Mouse (Mus musculus): ENCODE data around the gene Glipr1l2.
"Not testable (repeated sequence)": the region's sequence is repeated elsewhere in the genome, so short reads cannot be mapped to it uniquely, and the experiment has no call there.

Glipr1l2 gene

GRCm38 (mm10) chr10:112083157-112083556 is at the start of gene Glipr1l2:
TSS of gene Glipr1l2 (plus strand) at chr10:112083354.
- ChIA-PET POLR2A (no interaction called here), CTCF (interaction anchor here in 1 of 4 experiments (0.6 kb wide), 1 partner anchor 807 kb away, joined by 4 read pairs; no protein-coding TSS in a partner anchor)

DNA sequence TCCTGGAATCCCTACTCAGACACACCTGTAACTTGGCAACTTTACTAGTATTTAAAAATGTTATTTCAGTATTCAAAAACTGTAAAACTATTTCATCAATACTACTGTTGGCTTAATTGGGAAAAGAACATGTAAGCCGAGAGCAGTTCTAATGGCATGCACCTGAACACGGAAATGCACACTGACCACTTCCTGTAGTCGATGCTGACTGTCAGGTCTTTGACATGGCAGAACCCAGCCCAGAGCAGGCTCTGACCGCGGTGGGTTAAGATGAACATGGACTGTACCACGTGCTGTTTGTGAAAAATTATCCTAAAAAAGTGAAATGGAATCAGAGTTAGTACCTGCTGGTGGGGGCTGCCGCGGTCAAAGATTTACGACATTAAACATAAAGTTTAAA is 39.6 kb upstream of the Glipr1l2 start:
- POLR2A ChIA-PET, CTCF ChIA-PET: not testable (repeated sequence)

DNA sequence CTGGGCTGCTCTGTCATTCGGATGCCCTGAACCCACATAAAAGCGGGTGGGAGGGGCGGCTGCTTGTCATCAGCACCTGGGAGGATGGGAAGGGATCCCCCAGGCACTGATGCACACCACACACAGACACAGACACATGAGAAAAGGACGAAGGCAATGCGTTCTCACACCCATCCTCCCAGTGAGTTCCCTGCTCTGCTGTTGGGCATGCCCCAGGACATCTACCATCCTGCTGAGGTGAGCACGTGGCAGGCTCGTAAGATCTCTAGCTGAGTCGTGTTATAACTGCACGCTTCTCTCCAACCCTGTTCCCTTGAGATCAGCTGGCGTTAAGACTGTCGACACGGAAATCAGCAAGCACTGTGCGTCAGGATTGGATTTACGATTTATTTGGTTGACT is 38.9 kb upstream of the Glipr1l2 start:
- POLR2A ChIA-PET, result not testable (repeated sequence)

GRCm38 (mm10) chr10:112051220-112051619 is 31.9 kb upstream of the Glipr1l2 start:
- CTCF ChIA-PET, result no interaction called here
- POLR2A ChIA-PET, result no interaction called here

More for the DNA sequence above, 38.9 kb upstream of the Glipr1l2 start:
- CTCF ChIA-PET, result not testable (repeated sequence)

DNA sequence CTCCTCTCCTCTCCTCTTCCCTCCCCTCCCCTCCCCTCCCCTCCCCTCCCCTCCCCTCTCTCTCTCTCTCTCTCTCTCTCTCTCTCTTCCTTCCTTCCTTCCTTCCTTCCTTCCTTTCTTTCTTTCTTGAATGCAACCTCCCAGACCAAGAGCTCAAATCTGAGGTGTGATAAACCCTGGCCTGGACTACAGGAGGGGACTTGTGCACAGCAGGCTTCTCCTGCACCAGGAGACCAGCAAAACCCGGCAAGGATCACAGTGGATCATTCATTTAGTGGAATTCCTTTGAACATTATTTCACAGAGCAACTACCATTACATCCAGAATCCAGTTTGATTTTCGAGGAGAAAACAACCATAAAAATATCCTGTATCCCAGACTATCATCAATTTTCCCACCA is 31.2 kb upstream of the Glipr1l2 start:
- CTCF ChIA-PET, POLR2A ChIA-PET: not testable (repeated sequence)

DNA sequence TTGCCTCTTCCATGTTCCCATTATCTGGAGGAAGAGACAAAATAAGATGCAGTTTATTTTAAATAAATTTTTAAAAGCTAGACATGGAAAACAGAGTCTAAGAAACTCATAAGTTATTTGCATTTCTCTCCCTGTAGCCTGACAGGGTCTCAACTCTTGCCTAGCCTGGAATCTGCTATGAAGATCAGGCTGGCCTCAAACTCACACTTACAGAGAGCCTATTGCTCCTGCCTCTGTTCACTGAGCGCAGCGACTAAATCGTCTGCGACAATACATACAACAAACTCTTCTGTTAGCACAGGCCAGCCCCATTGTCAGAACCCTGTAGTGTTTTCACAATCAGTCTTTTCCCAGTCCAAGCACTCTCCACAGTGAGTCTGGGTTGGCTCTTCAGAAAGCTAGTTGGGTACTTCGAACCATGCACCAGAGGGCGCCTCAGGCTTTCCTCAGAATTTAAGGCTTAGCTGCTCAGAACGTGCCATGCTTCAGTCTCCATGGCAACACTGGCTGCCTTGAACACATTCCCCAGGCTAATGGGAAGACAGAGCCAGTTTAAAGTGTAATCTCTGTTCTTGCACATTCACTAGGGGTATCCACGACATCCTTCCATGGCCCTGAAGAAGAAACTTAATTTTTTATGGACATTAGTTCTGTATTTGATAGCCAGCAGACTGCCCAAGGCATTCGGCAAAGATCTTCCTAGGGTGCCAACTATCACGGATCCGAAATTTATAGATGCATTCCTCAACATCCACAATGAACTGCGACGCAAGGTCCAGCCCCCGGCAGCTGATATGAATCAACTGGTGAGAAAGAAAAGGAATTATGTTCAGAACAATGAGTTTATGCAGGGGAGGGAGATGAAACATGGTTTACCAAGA is 23.2 kb upstream of the Glipr1l2 start, which contains the start of gene Glipr1l1:
Glipr1l1 (plus strand) TSS at position 488 of the 881 bp plus-strand sequence.
- POLR2A ChIA-PET, result no interaction called here

GRCm38 (mm10) chr10:112060583-112060934 is 22.6 kb upstream of the Glipr1l2 start:
- POLR2A ChIA-PET, result not testable (repeated sequence)
- CTCF ChIA-PET, result interaction anchor here (0.6 to 1.3 kb wide), 8 partner anchors 45 to 1703 kb away, joined by 3 to 10 read pairs (median 3); partner anchors contain the start of gene Glipr1l3 (in 3 of the 4)

More for the DNA sequence above, 23.2 kb upstream of the Glipr1l2 start, which contains the start of gene Glipr1l1:
- CTCF ChIA-PET, result interaction anchor here (0.6 to 1.3 kb wide), 7 partner anchors 46 to 260 kb away, joined by 3 to 10 read pairs (median 3); partner anchors contain the start of gene Glipr1l3 (in 3 of the 4)

- POLR2A ChIA-PET, result no interaction called here
- CTCF ChIA-PET, result no interaction called here
These were observed 3.1 kb upstream of the Glipr1l2 start for GRCm38 (mm10) chr10:112080044-112080443.

- ChIA-PET CTCF (interaction anchor here in 2 of 4 experiments (0.8 to 1.0 kb wide), 2 partner anchors 46 kb away, joined by 3 read pairs; partner anchors contain the start of gene Glipr1l1 (in 2 of the 2)), POLR2A (interaction anchor here in 1 of 4 experiments (1.3 kb wide), 1 partner anchor 133 kb away, joined by 3 read pairs; the partner anchor contains the start of gene Krr1)
These were observed 22.6 kb downstream of the Glipr1l2 start for GRCm38 (mm10) chr10:112105785-112106184.

- ChIA-PET CTCF (interaction anchor here in 1 of 4 experiments (0.5 kb wide), 1 partner anchor 391 kb away, joined by 11 read pairs; no protein-coding TSS in a partner anchor), POLR2A (no interaction called here)
These were observed 27.2 kb downstream of the Glipr1l2 start for GRCm38 (mm10) chr10:112110401-112110800.

- CTCF ChIA-PET, POLR2A ChIA-PET: not testable (repeated sequence)
These were observed 41.9 kb downstream of the Glipr1l2 start for GRCm38 (mm10) chr10:112125090-112125489.

DNA sequence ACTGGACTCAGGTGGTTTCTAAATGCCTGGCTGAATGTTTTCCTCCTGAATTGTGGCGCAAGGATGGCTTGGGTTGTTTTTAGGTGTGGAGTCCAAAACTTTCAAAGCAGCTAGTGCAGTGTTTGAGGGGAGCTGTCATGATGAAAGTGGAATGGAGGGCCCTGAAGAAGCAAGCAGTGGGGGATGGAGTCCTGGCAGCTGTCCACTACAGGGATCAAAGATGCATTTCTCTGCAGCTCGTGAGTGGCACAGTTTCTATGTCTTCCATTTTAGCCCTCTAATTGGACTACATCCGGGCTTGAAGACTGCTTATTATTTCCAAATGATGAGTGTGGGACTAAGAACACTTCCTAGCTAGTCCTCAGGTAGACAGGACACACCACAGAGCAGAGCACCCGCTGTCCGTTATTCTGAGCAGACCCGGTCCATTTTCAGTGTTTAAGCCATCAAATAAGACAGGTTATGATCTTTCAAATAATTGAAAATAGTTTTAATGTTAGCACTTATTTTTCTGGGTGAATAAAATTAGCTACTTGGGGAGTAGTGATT is 44.6 kb downstream of the Glipr1l2 start:
- CTCF ChIA-PET, POLR2A ChIA-PET: not testable (repeated sequence)

- CTCF ChIA-PET, result no interaction called here
- POLR2A ChIA-PET, result no interaction called here
These were observed 49.0 kb downstream of the Glipr1l2 start for GRCm38 (mm10) chr10:112132194-112132593.

- ChIA-PET POLR2A (no interaction called here), CTCF (interaction anchor here in 1 of 4 experiments (0.8 to 1.0 kb wide), 2 partner anchors 12 to 22 kb away, joined by 3 to 4 read pairs; partner anchors contain the start of gene Glipr1l3)
These were observed 55.1 kb downstream of the Glipr1l2 start for GRCm38 (mm10) chr10:112138050-112138870.

DNA sequence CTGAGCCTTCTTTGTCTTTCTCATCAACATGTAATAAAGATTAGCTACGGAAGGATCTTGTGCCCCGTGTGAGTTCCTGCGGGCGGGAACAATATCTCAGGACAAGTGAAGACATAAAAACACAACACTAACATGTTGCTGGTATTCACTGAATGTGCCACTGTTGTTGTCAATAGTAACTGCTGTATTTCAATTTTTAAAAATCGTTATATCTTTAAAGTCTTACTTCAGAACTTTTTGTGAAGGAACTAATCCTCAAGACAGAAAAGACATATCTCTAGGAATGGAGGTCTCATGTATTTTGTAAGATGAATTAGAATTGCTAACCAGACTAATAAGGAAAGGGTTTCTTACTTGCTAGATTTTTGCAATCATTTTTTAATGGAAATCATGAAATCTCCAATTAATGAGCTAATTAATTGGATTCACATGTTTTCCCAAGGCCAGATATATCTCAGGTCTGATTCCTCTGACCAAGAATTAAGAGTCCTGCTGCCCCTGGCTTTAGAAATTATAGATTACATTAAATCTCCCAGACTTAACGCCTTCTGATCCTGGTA is 55.8 kb downstream of the Glipr1l2 start:
- POLR2A ChIA-PET, result interaction anchor here in 1 of 4 experiments (0.8 kb wide), 1 partner anchor 746 kb away, joined by 3 read pairs; no protein-coding TSS in a partner anchor
- CTCF ChIA-PET, result interaction anchor here in 1 of 4 experiments (0.8 to 1.0 kb wide), 2 partner anchors 13 to 21 kb away, joined by 3 to 4 read pairs; partner anchors contain the start of gene Glipr1l3

- ChIA-PET CTCF (no interaction called here), POLR2A (no interaction called here)
These were observed 56.7 kb downstream of the Glipr1l2 start for GRCm38 (mm10) chr10:112139834-112140233.
